Mouse (Mus musculus) CH12.LX (cell line): Measurements from ENCODE around the gene Creg1. TPM values are rescaled to one million over a fixed set of nuclear protein-coding genes. Genes with fewer than 3 reads are reported as not detected.

ENCODE experiments used
- DNase-seq: peaks from one replicate; pipeline ENCODE4 v3.0.0-alpha.2; 2013; ENCODE audit errors: extremely low read depth
- H3K27ac ChIP-seq: 2 replicates; pipeline ENCODE4 v1.5.1; 2012; ENCODE audit warnings: low read depth, mild to moderate bottlenecking, control low read depth, moderate library complexity; ENCODE audit not compliant: insufficient read depth
- H3K27me3 ChIP-seq: replicated peaks from 2 replicates; pipeline ENCODE3; 2012; ENCODE audit warnings: inconsistent platforms
- H3K36me3 ChIP-seq, 2 experiments: replicated peaks in 1 of 2; 2 replicates each; pipeline versions ENCODE3 to v1.6.1; 2012; ENCODE audit warnings: inconsistent platforms in 1 of 2, low read length in 1 of 2, mild to moderate bottlenecking in 1 of 2, mixed read lengths in 1 of 2, moderate library complexity in 1 of 2; ENCODE audit not compliant: control insufficient read depth in 1 of 2, insufficient read depth in 1 of 2
- H3K4me1 ChIP-seq, 2 experiments: 2 replicates each; pipeline ENCODE4 v1.6.1; 2012; ENCODE audit warnings: inconsistent platforms in 1 of 2, moderate library complexity in 1 of 2; ENCODE audit not compliant: insufficient read depth in 2 of 2, control insufficient read depth in 1 of 2
- H3K4me2 ChIP-seq: 2 replicates; pipeline ENCODE4 v1.6.1; 2012; ENCODE audit warnings: low read depth, mild to moderate bottlenecking, control low read depth; ENCODE audit not compliant: poor library complexity, insufficient read depth, severe bottlenecking
- H3K4me3 ChIP-seq, 3 experiments: fragments of 150-350 bp in 1 of 3; sonication (generic) in 1 of 3; replicated peaks in 1 of 3; 2 replicates each; pipeline versions ENCODE3 to v1.5.1; 2011 to 2012; ENCODE audit warnings: low read depth in 2 of 3, low read length in 2 of 3, mild to moderate bottlenecking in 2 of 3, moderate library complexity in 2 of 3, control low read depth in 1 of 3, improper control_type of control experiment in 1 of 3, inconsistent platforms in 1 of 3, mixed read lengths in 1 of 3; ENCODE audit not compliant: poor library complexity in 1 of 3
- H3K79me2 ChIP-seq: replicated peaks from 2 replicates; pipeline ENCODE4 v1.6.1; 2012; ENCODE audit warnings: mild to moderate bottlenecking, moderate library complexity; ENCODE audit not compliant: control insufficient read depth, poor library complexity, insufficient read depth, severe bottlenecking; ENCODE audit errors: extremely low read depth
- H3K9ac ChIP-seq: 2 replicates; pipeline ENCODE4 v1.6.1; 2012; ENCODE audit warnings: low read depth, mild to moderate bottlenecking, control low read depth, moderate library complexity; ENCODE audit not compliant: insufficient read depth
- H3K9me3 ChIP-seq: replicated peaks from 2 replicates; pipeline ENCODE3; 2012; ENCODE audit warnings: low read length, inconsistent platforms, mixed read lengths
- CHD2 ChIP-seq: IDR thresholded peaks from 2 replicates; pipeline ENCODE4 v1.6.1; 2011; ENCODE audit warnings: low read length, improper control_type of control experiment
- CTCF ChIP-seq, 2 experiments: IDR thresholded peaks in 1 of 2; conservative IDR thresholded peaks in 1 of 2; 2 replicates each; pipeline ENCODE4 v1.5.1; 2011 to 2012; ENCODE audit warnings: low read depth in 2 of 2, low read length in 2 of 2, improper control_type of control experiment in 1 of 2, inconsistent platforms in 1 of 2, mild to moderate bottlenecking in 1 of 2, moderate library complexity in 1 of 2
- E2F4 ChIP-seq: IDR thresholded peaks from 2 replicates; pipeline ENCODE4 v1.6.1; 2011; ENCODE audit warnings: low read depth, low read length, improper control_type of control experiment; ENCODE audit not compliant: insufficient replicate concordance
- ETS1 ChIP-seq: conservative IDR thresholded peaks from 2 replicates; pipeline ENCODE4 v1.6.1; 2012; ENCODE audit warnings: low read depth, mild to moderate bottlenecking, inconsistent platforms, low read length, improper control_type of control experiment, moderate library complexity
- GABPA ChIP-seq: IDR thresholded peaks from 2 replicates; pipeline ENCODE4 v1.6.1; 2012; ENCODE audit warnings: low read depth, low read length, improper control_type of control experiment, inconsistent platforms; ENCODE audit not compliant: insufficient replicate concordance
- HCFC1 ChIP-seq: IDR thresholded peaks from 2 replicates; pipeline ENCODE4 v1.6.1; 2012; ENCODE audit warnings: low read depth, mild to moderate bottlenecking, inconsistent platforms, low read length, improper control_type of control experiment
- IRF4 ChIP-seq: IDR thresholded peaks from 2 replicates; pipeline ENCODE4 v1.6.1; 2014; ENCODE audit warnings: low read depth, mild to moderate bottlenecking, inconsistent platforms, low read length, improper control_type of control experiment
- KAT2A ChIP-seq: IDR thresholded peaks from 2 replicates; pipeline ENCODE4 v1.6.1; 2012; ENCODE audit warnings: low read length, improper control_type of control experiment, inconsistent platforms; ENCODE audit not compliant: insufficient replicate concordance
- MAX ChIP-seq: IDR thresholded peaks from 2 replicates; pipeline ENCODE4 v1.6.1; 2011; ENCODE audit warnings: low read length, improper control_type of control experiment
- MAZ ChIP-seq: IDR thresholded peaks from 2 replicates; pipeline ENCODE4 v1.6.1; 2012; ENCODE audit warnings: low read depth, mild to moderate bottlenecking, inconsistent platforms, low read length, improper control_type of control experiment, moderate library complexity
- MXI1 ChIP-seq: IDR thresholded peaks from 2 replicates; pipeline ENCODE4 v1.6.1; 2011; ENCODE audit warnings: mild to moderate bottlenecking, low read depth, low read length, improper control_type of control experiment
- MYC ChIP-seq: IDR thresholded peaks from 2 replicates; pipeline ENCODE4 v1.6.1; 2011; ENCODE audit warnings: low read depth, mild to moderate bottlenecking, improper control_type of control experiment, low read length
- NELFE ChIP-seq: IDR thresholded peaks from 2 replicates; pipeline ENCODE4 v1.6.1; 2011; ENCODE audit warnings: low read depth, low read length, improper control_type of control experiment
- NRF1 ChIP-seq: IDR thresholded peaks from 2 replicates; pipeline ENCODE4 v1.6.1; 2014; ENCODE audit warnings: low read depth, mild to moderate bottlenecking, inconsistent platforms, low read length, improper control_type of control experiment, moderate library complexity
- PAX5 ChIP-seq: IDR thresholded peaks from 2 replicates; pipeline ENCODE4 v1.6.1; 2012; ENCODE audit warnings: low read length, inconsistent platforms, mixed read lengths
- POLR2A ChIP-seq: IDR thresholded peaks from 2 replicates; pipeline ENCODE4 v1.6.1; 2011; ENCODE audit warnings: low read depth, mild to moderate bottlenecking, improper control_type of control experiment, low read length
- POLR2AphosphoS2 ChIP-seq: IDR thresholded peaks from 2 replicates; pipeline ENCODE4 v1.6.1; 2011; ENCODE audit warnings: low read depth, low read length, improper control_type of control experiment
- RAD21 ChIP-seq: IDR thresholded peaks from 2 replicates; pipeline ENCODE4 v1.6.1; 2011; ENCODE audit warnings: low read depth, mild to moderate bottlenecking, low read length, improper control_type of control experiment, moderate library complexity
- RCOR1 ChIP-seq: conservative IDR thresholded peaks from 2 replicates; pipeline ENCODE4 v1.6.1; 2012; ENCODE audit warnings: low read depth, mild to moderate bottlenecking, inconsistent platforms, low read length, improper control_type of control experiment
- TBP ChIP-seq: conservative IDR thresholded peaks from 2 replicates; pipeline ENCODE4 v1.6.1; 2011; ENCODE audit warnings: low read depth, low read length, improper control_type of control experiment
- TCF12 ChIP-seq: IDR thresholded peaks from 2 replicates; pipeline ENCODE4 v1.6.1; 2014; ENCODE audit warnings: low read depth, mild to moderate bottlenecking, inconsistent platforms, low read length, improper control_type of control experiment
- UBTF ChIP-seq: IDR thresholded peaks from 2 replicates; pipeline ENCODE4 v1.6.1; 2012; ENCODE audit warnings: low read depth, mild to moderate bottlenecking, inconsistent platforms, low read length, improper control_type of control experiment, moderate library complexity
- USF1 ChIP-seq: IDR thresholded peaks from 2 replicates; pipeline ENCODE4 v1.6.1; 2014; ENCODE audit warnings: low read depth, mild to moderate bottlenecking, inconsistent platforms, low read length, improper control_type of control experiment
- USF2 ChIP-seq: conservative IDR thresholded peaks from 2 replicates; pipeline ENCODE4 v1.6.1; 2011; ENCODE audit warnings: low read depth, low read length, improper control_type of control experiment
- ZNF384 ChIP-seq: IDR thresholded peaks from 2 replicates; pipeline ENCODE4 v1.6.1; 2012; ENCODE audit warnings: low read depth, low read length, improper control_type of control experiment, inconsistent platforms
- dilution Hi-C: fragments of 300-500 bp; cut with MboI; formaldehyde crosslinking; loops from 2 replicates; pipeline ENCODE4 v1.14.3; 2020; ENCODE audit warnings: low sequenced_read_pairs; ENCODE audit not compliant: extremely low pct_unique_long_range_greater_than_20kb, extremely low pct_ligation_motif_present
- in situ Hi-C: fragments of 300-500 bp; cut with MboI; formaldehyde crosslinking; loops from 3 replicates; pipeline ENCODE4 v1.14.3; 2019; ENCODE audit warnings: low sequenced_read_pairs, low pct_ligation_motif_present, low pct_unique_long_range_greater_than_20kb, mixed read lengths
- polyA plus RNA-seq: library from polyadenylated mRNA; unstranded; fragments of >175 nt; gene quantifications from 2 replicates; pipeline ENCODE4 v1.2.1, GENCODE M21; 2012; ENCODE audit warnings: low read depth; ENCODE audit not compliant: insufficient read length
- total RNA-seq, 2 experiments: library from RNA; depleted of rRNA; stranded (reverse); fragments of 300-350 nt in 1 of 2; fragments of >200 nt in 1 of 2; gene quantifications; 2 replicates each; pipeline ENCODE4 v1.2.3; 2012 to 2014

Gene Creg1
- total and polyA plus RNA-seq, 3 experiments, result 22.3 to 44.3 (median 38.2) TPM

GRCm38 (mm10) chr1:165768894-165769512 lies 5.5 kb downstream of the Creg1 start:
- in situ Hi-C loops (no loop called here), dilution Hi-C loops (no loop called here)
- Histone ChIP-seq H3K4me1 (peaks cover 3 to 32% of the 10 kb centered on the region in 2 experiments), H3K27me3 (no peaks in the 10 kb centered on the region), H3K4me3 (no peak overlapping the region), H3K9ac (no peak overlapping the region), H3K27ac (no peak overlapping the region), H3K36me3 (peaks cover 3 to 45% of the 10 kb centered on the region in 2 experiments), H3K9me3 (no peaks in the 10 kb centered on the region), H3K79me2 (no peaks in the 10 kb centered on the region), H3K4me2 (no peak overlapping the region)
- no peak for DNase-seq
- TF ChIP-seq CHD2 (no peak), ZNF384 (no peak), USF2 (no peak), MAZ (no peak), TBP (no peak), HCFC1 (no peak), POLR2A (no peak), MYC (no peak), GABPA (no peak), MAX (no peak), USF1 (no peak), CTCF (conservative IDR thresholded peaks at IDR 0.05 in 1 of 2, IDR thresholded peaks at IDR 0.05 in 1 of 2; ENCODE audit: low read depth in 2 of 2, low read length in 2 of 2) (no peak), IRF4 (no peak), TCF12 (no peak), POLR2AphosphoS2 (no peak), MXI1 (no peak), E2F4 (no peak), RCOR1 (no peak), UBTF (no peak)

DNA sequence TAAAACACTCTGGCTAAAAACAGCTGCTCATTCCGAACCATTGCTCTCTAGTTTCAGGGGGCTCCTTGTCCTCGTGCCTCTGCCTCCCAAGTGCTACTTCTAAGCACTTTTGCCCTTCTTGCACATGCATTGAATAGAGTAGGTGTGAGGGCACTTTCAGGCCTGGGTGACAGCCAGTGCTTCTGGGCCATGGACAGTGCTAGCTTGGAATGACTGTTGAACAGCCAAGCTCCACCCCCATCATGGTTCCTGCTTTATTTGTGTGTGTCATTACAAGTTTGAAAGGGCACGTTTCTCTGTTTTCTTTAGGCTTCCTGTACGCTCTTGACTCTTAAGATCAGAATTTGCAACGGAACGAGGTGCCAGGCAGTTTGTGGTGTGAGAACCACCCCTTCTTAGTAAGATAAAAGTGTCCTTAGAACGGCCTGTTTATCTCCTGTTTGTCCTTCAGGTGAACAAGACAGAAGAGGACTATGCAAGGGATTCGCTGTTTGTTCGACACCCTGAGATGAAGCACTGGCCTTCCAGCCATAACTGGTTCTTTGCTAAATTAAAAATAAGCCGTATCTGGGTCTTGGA lies 6.7 kb downstream of the Creg1 start:
- no peak overlapping the region for H3K4me3 ChIP-seq

More for the DNA sequence above, 6.7 kb downstream of the Creg1 start:
- no peak for TF ChIP-seq PAX5
- TF ChIP-seq NRF1, result no peak
- no peak for TF ChIP-seq ZNF384
- TF ChIP-seq ETS1, result no peak
- TF ChIP-seq RAD21, result no peak
- no peak for TF ChIP-seq GABPA
- TF ChIP-seq NELFE, result no peak
- no peak for TF ChIP-seq KAT2A
- TF ChIP-seq, all 38 proteins: peak for 0
- Histone ChIP-seq H3K9me3 (no peaks in the 10 kb centered on the region), H3K4me2 (no peak overlapping the region), H3K27ac (no peak overlapping the region), H3K36me3 (peaks cover 3 to 54% of the 10 kb centered on the region in 2 experiments), H3K27me3 (no peaks in the 10 kb centered on the region), H3K4me1 (peaks cover 0 to 21% of the 10 kb centered on the region in 2 experiments; a peak in 1 of 4 replicates), H3K79me2 (no peaks in the 10 kb centered on the region), H3K9ac (no peak overlapping the region)
- DNase-seq, result no peak
- dilution Hi-C loops, result no loop called here
- in situ Hi-C loops, result loop anchor here (10.0 kb wide), 1 partner anchor 215 kb away; no protein-coding TSS in a partner anchor
